Mouse (Mus musculus) stomach, postnatal 0 days (tissue): ENCODE data around the gene Eprs. TPM values are rescaled to one million over a fixed set of nuclear protein-coding genes. Genes with fewer than 3 reads are reported as not detected.

Source experiments
- ATAC-seq: fragments of 200-750 bp; cut with Nextera tagmentation; 2 replicates; pipeline ENCODE4 v1.8.0; 2017; ENCODE audit not compliant: low FRiP score, low TSS enrichment
- DNase-seq: peaks from one replicate; pipeline ENCODE4 v3.0.0-alpha.2; 2016; ENCODE audit warnings: low spot score
- H3K27ac ChIP-seq: fragments of 300-500 bp; sonication (generic); replicated peaks from 2 replicates; pipeline ENCODE4 v1.5.1; 2014; ENCODE audit warnings: mild to moderate bottlenecking, control low read depth
- H3K27me3 ChIP-seq: fragments of 300-500 bp; sonication (generic); 2 replicates; pipeline ENCODE4 v1.6.1; 2014; ENCODE audit warnings: low read length; ENCODE audit not compliant: control insufficient read depth, insufficient read depth
- H3K36me3 ChIP-seq: fragments of 300-500 bp; sonication (generic); 2 replicates; pipeline ENCODE4 v1.6.1; 2014; ENCODE audit warnings: low read length, mixed read lengths; ENCODE audit not compliant: control insufficient read depth, insufficient read depth
- H3K4me1 ChIP-seq: fragments of 300-500 bp; sonication (generic); replicated peaks from 2 replicates; pipeline ENCODE4 v1.6.1; 2014; ENCODE audit warnings: antibody characterized with exemption; ENCODE audit not compliant: control insufficient read depth, insufficient read depth
- H3K4me2 ChIP-seq: fragments of 300-500 bp; sonication (generic); replicated peaks from 2 replicates; pipeline ENCODE4 v1.6.1; 2014; ENCODE audit warnings: low read depth, mild to moderate bottlenecking, control low read depth, moderate library complexity
- H3K4me3 ChIP-seq: fragments of 300-500 bp; sonication (generic); 2 replicates; pipeline ENCODE4 v1.5.1; 2014; ENCODE audit warnings: low read depth, low read length, control low read depth
- H3K9ac ChIP-seq: fragments of 300-500 bp; sonication (generic); 2 replicates; pipeline ENCODE4 v1.6.1; 2014; ENCODE audit warnings: mild to moderate bottlenecking, low read length, control low read depth, mixed read lengths
- H3K9me3 ChIP-seq: fragments of 300-500 bp; sonication (generic); 2 replicates; pipeline ENCODE4 v1.6.1; 2016; ENCODE audit warnings: low read length; ENCODE audit not compliant: control insufficient read depth
- CTCF ChIP-seq: IDR thresholded peaks from 2 replicates; pipeline ENCODE4 v1.5.1; 2016; ENCODE audit warnings: antibody characterized with exemption, low read depth, mild to moderate bottlenecking, moderate library complexity
- EP300 ChIP-seq: optimal IDR thresholded peaks from 2 replicates; pipeline ENCODE3; 2016; ENCODE audit warnings: antibody characterized with exemption
- WGBS: fragments of 180-500 bp; shearing (Covaris S2); extraction: QIAGEN DNeasy Blood & Tissue Kit; methylation state at CpG from one replicate; pipeline ENCODE4 v1.1.7; 2014; 5-methylcytosine and 5-hydroxymethylcytosine counted together
- polyA plus RNA-seq: library from polyadenylated mRNA; unstranded; fragments of >200 nt; fragmentation: Nextera tagmentation; extraction: Ambion mirVana; gene quantifications from 2 replicates; pipeline ENCODE4 v1.2.1, GENCODE M21; 2015

Gene Eprs
- polyA plus RNA-seq, 1 experiment from 2014 or later = 68.5 TPM

GRCm38 (mm10) chr1:185441703-185442472 is 79.0 kb downstream of the Eprs start:
- Histone ChIP-seq H3K9me3 (no peaks in the 10 kb centered on the region), H3K4me1 (no peaks in the 10 kb centered on the region), H3K4me3 (no peak overlapping the region), H3K27ac (no peak overlapping the region), H3K36me3 (no peaks in the 10 kb centered on the region), H3K27me3 (no peaks in the 10 kb centered on the region), H3K4me2 (no peak overlapping the region), H3K9ac (no peak overlapping the region)
- ATAC-seq (no peak), DNase-seq (no peak)
- no peak for TF ChIP-seq EP300
- no peak for TF ChIP-seq CTCF
- WGBS = 73% methylated on average over 18 of the region's 18 CpGs

- Histone ChIP-seq H3K4me2 (no peak overlapping the region), H3K27ac (no peak overlapping the region), H3K36me3 (no peaks in the 10 kb centered on the region), H3K9ac (no peak overlapping the region), H3K27me3 (no peaks in the 10 kb centered on the region), H3K9me3 (no peaks in the 10 kb centered on the region), H3K4me1 (no peaks in the 10 kb centered on the region), H3K4me3 (no peak overlapping the region)
- TF ChIP-seq CTCF (no peak), EP300 (no peak)
- WGBS = 86% methylated on average over 7 of the region's 7 CpGs
- DNase-seq (no peak), ATAC-seq (no peak)
These were observed 86.1 kb downstream of the Eprs start for GRCm38 (mm10) chr1:185448936-185449335.

DNA sequence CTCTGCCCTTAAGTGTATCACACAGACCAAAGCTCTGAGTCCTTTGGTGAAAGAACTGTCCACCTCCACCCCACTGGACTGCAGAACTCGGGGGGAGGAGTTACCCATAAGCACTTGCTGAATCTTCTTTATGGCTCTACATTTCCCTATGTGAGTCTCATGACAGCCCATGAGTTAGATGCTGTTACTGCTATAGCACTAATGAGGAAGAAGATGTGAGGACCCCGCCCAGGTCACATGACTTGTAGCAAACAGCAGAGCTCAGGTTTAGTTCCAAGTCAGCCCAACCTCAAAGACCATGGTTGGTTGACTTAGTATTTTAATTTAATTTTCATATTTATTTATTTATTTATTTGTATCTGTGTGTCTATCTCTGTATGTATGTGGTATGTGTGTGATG is 86.9 kb downstream of the Eprs start:
- Histone ChIP-seq H3K36me3 (no peaks in the 10 kb centered on the region), H3K4me3 (no peak overlapping the region), H3K9me3 (no peaks in the 10 kb centered on the region), H3K27ac (no peak overlapping the region), H3K27me3 (peaks cover 1% of the 10 kb centered on the region; the same call in 1 of the 2 replicates), H3K9ac (no peak overlapping the region), H3K4me1 (no peaks in the 10 kb centered on the region), H3K4me2 (no peak overlapping the region)
- 78% methylated on average over 2 of the region's 2 CpGs for whole genome bisulfite sequencing
- DNase-seq (no peak), ATAC-seq (no peak)
- TF ChIP-seq CTCF (no peak), EP300 (no peak)

DNA sequence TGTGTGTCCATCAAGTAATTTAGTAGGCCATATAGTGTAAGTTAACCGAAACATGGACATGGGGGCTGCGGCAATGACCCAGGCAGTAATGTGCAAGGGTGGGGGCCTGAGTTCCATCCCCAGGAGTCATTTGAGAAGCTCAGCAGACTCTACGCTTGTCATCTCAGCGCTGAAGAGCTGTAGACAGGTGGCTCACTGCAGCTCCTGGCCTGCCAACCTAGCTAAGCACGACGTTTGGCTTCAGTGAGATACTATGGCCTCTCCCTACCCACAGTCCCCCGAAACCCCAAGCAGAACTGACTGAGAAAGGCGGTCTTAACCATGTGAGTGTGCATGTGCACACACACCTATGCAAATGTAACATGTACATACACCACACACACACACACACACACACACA is 88.2 kb downstream of the Eprs start:
- no peak overlapping the region for H3K9ac ChIP-seq
- DNase-seq (no peak), ATAC-seq (no peak)
- H3K4me1 ChIP-seq = no peaks in the 10 kb centered on the region
- peaks cover 9% of the 10 kb centered on the region; the same call in 1 of the 2 replicates for H3K27me3 ChIP-seq
- no peak overlapping the region for H3K4me2 ChIP-seq
- H3K9me3 ChIP-seq = no peaks in the 10 kb centered on the region
- WGBS = 85% methylated on average over 8 of the region's 8 CpGs
- no peaks in the 10 kb centered on the region for H3K36me3 ChIP-seq
- no peak overlapping the region for H3K4me3 ChIP-seq
- no peak overlapping the region for H3K27ac ChIP-seq
- TF ChIP-seq CTCF (no peak), EP300 (no peak)

DNA sequence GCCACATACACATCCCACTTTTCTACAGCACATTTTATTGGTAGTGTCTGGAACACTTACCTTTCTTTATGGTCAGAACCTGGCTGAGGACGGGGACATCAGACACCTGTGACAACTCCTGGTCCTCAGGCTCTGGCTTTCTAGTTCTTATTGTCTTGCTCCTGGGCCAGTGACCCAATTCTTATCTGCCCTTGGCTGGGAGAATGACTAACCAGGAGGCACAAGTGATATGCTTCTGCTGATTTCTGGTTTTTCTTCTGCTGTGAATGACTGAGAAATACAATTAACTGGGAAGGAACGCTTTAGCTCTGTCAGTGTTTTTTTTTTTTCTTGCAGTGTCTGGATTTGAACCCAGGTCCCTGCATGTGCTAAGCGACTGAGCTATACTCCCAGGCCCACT is 88.7 kb downstream of the Eprs start:
- Histone ChIP-seq H3K27ac (no peak overlapping the region), H3K4me3 (no peak overlapping the region), H3K9ac (no peak overlapping the region), H3K36me3 (no peaks in the 10 kb centered on the region), H3K4me2 (no peak overlapping the region), H3K4me1 (no peaks in the 10 kb centered on the region), H3K27me3 (peaks cover 9% of the 10 kb centered on the region; the same call in 1 of the 2 replicates), H3K9me3 (no peaks in the 10 kb centered on the region)
- ATAC-seq (no peak), DNase-seq (no peak)
- WGBS = 83% methylated on average over 3 of the region's 3 CpGs
- TF ChIP-seq EP300 = no peak
- TF ChIP-seq CTCF = no peak

DNA sequence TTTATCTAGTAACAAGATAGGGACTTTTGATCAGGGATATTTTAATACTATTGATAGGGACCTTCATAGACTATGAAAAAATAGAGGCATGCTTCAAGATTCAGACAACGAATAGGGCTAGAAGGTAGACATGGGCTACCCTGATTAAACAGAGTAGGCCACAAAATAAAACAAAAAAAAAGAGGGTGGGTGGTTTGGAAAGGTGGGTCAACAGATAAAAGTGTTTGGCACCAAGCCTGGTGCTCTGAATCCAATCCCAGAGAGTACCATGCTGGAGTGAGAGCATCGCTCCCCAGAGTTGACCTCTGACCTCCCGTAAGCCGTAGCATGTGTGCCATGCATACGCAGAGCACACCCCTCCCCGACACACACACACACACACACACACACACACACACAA is 89.6 kb downstream of the Eprs start:
- 82% methylated on average over 6 of the region's 6 CpGs for WGBS
- H3K4me2 ChIP-seq = no peak overlapping the region
- no peaks in the 10 kb centered on the region for H3K36me3 ChIP-seq
- H3K9ac ChIP-seq = no peak overlapping the region
- H3K4me3 ChIP-seq = no peak overlapping the region
- no peaks in the 10 kb centered on the region for H3K9me3 ChIP-seq
- DNase-seq (no peak), ATAC-seq (no peak)
- TF ChIP-seq EP300 (no peak), CTCF (no peak)
- H3K27ac ChIP-seq = no peak overlapping the region
- no peaks in the 10 kb centered on the region for H3K4me1 ChIP-seq
- H3K27me3 ChIP-seq = peaks cover 9% of the 10 kb centered on the region; the same call in 1 of the 2 replicates
